Mouse (Mus musculus) CD8-positive naive resting alpha-beta T cell, adult 2 months (primary cell): ENCODE measurements around the gene Tyw1.
"Not testable (repeated sequence)": the region's sequence is repeated elsewhere in the genome, so short reads cannot be mapped to it uniquely, and the experiment has no call there.

Experiments
- DNase-seq, 2 experiments: peaks; one replicate each; pipeline ENCODE4 v3.0.0; 2022; ENCODE audit warnings: low read depth in 2 of 2, low spot score in 2 of 2

Tyw1 gene

DNA sequence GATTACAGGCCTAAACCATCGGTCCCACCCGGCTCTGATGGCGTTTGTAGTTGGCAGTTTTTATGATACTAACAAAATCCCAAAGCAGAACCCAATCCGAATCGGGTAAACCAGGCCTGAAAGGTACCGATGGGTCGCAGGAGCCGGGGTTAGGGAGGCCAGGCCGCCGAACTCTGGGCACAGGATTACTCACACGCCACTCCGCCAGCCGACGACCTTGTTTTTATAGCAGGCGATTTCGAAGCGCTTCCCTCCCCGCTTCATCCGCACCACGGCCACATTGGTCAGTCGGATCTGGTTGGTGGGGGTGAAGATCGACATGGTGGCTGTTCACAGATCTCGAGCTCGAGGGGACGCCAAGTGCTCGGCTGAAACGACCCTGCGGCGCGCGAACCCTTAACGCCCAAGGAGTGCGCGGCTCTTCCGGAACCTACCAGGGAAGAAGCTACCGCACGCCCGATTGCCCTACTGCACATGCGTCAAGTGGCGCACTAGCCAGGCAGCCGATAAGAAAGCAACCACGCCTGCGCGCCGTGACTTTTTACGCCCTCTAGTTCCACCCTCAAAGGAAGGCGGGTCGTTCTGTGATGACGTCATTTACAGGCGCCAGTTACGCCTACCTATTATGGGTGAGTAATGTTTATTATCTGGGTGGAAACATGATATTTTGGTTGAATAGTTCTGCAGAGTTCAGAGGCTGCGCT, at the start of gene Tyw1, which contains the start of gene Sbds:
Tyw1 (plus strand) TSS at position 603 of the 704 bp plus-strand sequence.
Sbds (minus strand) TSS at position 514 of the 704 bp plus-strand sequence.
- peak; percentile 95 to 97 for DNase-seq

DNA sequence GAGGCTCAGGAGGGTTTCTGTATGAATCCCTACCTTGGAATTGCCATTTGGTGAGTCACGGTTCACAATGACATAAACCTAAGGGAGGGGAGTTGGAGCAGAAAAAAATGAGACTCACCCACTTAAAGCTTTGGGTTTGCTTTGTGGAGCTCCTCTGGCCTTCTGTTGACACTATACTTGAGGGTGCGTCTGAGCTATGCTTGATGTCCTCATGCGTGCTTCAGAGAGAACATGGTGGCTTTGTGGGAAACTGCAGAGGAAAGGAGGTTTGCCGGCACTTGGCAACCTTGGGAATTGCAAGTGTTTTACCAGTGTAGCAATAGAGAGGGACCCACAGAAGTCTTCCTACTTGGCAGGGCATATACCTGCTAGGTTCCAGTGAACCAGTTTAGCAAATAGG, 48.1 kb upstream of the Tyw1 start:
- no peak for DNase-seq

DNA sequence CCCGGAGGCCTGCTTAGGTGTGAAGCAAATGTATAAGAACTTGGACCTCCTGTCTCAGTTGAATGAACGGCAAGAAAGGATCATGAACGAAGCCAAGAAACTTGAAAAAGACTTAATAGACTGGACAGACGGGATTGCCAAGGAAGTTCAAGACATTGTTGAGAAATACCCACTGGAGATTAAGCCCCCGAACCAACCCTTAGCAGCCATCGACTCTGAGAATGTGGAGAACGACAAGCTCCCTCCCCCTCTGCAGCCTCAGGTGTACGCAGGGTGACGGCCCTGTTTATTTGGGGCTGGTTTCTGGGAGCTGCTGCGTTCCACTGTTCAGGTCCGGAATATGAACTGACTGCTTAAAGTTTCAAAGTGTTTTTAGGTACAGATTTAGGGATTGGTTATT, 42.5 kb upstream of the Tyw1 start:
- DNase-seq, result no peak

DNA sequence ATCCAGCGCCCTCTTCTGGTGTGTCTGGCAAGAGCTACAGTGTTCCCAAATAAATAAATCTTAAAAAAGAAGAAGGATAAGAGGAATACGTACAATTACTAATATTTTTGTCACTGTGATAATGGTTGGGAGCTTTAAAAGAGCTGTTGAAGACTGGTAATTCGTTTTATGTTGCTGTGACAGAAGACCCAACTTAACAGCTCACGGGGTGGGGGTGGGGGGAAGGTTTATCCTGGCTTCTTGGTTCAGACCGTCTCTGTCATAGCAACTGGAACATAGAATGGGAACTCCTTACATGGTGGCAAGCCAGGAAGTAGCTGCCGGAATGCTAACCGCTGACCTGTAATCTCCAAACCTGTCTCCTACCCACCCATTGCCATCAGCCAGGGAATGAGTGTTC, 38.6 kb upstream of the Tyw1 start, which contains the start of gene Tmem248:
Tmem248 (plus strand) TSS at position 301 of the 400 bp plus-strand sequence.
- no peak for DNase-seq

DNA sequence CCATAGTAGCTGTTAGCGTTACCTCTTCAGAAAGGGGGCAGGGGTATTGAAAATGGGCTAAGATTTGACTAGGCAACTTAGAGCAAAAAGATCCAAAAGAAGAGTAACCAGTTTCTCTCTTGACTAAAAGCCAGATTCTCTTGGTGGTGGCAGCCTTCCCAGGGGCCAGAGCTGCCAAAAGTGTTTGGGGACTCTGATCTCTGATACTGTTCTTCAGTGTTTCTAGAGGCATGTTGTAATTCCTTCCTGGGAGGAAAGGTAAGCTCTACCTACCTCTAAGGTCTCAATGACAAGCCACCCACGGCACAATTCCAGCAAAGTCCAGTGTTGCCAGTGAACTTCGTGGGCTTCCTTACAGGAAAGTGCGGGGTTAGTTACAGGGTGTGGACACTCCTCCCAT, 38.0 kb upstream of the Tyw1 start:
- DNase-seq, result no peak

DNA sequence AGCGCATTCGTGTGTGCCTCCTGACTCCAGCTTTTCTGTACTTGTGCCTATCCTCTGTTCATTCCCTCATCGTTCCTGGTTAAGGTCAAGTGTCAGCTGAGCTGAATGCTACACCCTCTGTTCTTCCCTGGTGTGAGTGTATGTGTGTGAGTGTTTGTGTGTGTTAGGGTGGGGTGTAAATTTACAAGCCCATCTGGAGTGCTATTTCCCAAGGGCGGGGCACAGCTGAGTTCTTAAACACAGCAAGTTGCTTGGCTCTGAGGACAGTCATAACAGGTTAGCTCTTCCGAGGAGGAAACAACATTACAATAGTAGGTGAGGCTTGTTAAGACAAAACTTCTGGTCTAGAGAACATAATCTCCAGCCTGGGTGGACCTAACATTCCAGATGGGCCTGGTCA, 37.1 kb upstream of the Tyw1 start:
- DNase-seq, result no peak

DNA sequence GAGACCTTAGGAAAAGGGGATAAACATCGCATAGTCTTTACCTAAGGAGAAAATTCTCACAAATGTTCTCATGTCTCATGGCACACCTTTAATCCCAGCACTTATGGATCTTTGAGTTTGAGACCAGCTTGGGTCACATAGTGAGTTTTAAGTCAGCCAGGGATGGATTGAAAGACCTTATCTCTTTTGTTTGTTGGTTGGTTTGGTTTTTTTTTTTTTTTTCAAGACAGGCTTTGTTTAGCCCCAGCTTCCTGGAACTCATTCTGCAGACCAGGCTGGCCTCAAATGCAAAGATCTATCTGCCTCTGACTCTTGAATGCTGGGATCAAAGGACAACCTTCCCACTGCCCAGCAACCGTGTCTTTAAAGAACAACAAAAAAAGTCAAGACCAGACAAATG, 34.1 kb upstream of the Tyw1 start:
- DNase-seq, result no peak

DNA sequence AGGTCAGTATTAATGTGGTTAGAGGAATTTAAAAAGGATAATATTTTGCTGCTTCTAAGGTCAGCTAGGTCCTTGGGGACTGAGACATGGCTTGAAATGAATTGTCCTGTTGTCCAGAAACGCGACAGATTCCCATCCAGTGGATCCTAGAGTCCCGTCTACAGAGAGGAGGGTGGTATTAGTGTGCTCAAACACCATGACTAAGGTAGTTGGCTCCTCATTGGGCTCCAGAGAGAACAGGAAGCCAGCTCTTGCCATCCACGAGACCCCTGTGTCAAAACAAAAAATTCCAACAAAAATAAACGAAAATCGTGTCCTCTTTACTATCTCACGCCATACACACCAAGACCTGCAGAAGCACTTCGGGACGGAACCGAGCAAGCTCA, 33.7 kb upstream of the Tyw1 start:
- no peak for DNase-seq

DNA sequence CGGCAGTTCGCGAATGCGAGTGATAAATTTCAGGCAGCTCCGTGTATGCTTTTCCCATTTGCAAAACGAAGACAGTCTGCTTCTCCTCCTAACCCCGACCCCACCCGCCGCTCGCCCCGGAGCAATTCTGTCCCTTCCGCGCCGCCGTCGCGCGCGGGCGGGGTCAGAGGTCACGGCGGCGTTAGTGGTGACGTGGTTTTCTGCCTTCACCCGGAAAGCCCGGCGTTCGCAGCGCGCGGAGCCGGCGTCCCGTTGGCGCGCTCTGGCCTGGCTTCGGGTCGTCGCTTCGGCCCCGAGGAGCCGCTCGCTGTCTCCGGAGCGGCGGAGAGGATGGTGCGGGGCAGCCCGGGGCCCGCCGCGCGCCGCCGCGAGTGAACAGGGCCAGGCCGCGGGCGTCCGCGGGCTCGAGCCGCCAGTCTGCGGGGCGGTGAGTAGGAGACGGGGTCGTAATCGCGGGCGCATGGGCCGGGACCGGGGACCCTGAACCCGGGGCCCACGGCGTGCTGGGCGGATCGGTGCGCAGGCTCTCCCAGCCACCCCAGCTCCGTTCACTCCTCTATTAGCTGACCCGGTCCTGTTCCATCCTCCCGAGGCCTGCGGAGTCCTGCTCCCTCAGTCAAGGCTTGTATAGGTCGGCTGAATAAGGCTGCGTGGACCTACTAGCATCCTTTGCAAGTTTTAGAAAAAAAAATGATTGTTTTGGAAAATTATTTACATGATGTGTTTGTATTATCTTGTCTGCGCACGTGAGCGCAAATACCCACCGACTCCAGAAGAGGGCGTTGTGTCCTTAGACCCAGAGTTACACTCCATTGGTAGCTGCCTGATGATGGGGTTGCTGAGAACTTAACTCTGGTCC, 33.0 kb upstream of the Tyw1 start:
- peak; percentile 85 to 93 for DNase-seq

DNA sequence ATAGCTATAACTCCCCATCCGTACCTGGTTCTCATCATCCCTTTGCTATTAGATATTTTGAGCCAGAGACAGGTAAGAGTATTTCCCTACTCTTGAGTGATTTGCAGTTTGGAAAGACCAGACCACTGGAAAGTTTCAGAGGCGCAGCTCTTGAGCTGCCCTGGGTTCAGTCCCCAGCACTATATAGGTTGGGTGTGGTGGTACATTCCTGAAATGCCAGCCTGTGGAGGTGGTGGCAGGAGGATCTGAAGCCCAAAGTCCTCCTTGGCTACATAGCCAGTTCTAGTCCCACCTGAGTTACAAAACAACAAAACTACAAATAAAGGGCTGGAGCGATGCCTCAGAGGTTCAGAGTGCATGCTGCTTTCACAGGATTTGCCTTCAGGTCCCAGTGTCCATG, 28.6 kb upstream of the Tyw1 start:
- no peak for DNase-seq

DNA sequence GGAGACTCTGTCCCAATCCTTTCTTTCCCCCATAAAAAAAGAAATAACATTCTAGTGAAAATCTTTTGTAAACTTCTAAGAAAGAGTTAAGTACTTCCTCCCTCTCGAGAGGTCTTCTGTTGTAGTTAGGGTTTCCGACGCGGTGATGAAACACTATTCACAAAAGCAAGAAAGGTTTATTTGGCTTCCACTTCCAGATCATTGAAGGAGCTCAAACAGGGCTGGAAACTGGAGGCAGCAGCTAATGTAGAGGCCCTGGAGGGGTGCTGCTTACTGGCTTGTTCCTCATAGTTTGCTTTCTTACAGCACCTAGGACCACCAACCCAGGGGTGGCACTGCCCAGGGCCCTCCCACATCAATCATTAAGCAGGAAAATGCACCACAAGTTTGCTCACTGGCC, 27.3 kb upstream of the Tyw1 start:
- DNase-seq, result no peak

DNA sequence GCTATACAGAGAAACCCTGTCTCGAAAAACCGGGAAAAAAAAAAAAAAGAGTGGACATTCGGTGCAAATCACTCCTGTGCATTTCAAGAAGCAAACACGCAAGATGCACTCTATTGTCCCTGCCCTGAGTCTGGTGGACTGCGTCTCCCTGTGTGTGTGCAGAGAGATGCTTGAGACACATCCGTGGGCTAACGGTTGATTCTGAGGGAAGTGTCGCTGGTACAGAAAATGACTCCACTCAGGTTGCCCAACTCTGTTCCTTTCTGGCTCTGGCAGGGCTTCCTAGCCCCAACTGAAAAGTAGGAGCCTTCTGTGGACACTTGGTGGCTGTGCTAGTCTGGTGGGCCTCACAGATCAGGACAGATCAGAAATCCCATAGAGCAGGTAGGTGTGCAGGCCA, 19.1 kb upstream of the Tyw1 start:
- no peak for DNase-seq

DNA sequence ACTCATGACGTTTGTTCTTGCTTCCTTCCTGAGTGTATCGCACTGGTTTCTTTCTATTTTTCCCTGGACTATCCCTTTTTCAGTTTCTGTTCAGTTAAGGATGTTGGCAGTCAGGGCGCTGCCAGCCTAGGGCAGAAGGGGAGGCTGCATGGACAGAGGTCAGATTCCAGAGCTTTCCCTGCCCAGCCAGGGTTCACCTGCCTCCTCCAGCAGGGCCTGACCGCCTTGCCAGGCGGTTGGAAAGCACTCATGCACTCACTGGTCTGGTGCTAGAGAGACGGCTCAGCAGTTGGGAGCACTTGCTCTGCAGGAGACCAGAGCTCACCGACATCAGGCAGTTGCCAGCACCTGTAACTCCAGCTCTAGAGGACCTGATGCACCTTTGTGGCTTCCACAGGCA, 16.2 kb upstream of the Tyw1 start:
- DNase-seq, result no peak

DNA sequence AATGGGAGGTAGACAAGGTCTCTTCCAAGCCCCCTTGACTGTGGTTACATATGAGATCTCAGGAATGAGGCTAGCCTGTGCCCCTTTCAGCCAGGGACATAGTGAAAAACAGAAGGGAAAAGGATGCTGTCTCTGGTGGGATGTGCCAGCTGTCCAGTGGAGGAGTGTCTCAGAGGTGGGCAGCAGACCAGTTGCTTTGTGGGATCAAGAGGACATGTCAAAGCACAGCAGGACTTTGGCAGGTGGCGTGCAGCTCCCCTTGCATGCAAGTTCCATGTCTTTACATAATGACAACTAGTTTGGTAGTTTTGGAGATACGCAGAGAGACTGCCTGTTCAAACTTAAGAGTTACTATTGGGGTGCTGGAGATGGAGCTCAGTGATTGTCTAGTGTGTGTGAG, 15.6 kb upstream of the Tyw1 start:
- DNase-seq, result no peak

DNA sequence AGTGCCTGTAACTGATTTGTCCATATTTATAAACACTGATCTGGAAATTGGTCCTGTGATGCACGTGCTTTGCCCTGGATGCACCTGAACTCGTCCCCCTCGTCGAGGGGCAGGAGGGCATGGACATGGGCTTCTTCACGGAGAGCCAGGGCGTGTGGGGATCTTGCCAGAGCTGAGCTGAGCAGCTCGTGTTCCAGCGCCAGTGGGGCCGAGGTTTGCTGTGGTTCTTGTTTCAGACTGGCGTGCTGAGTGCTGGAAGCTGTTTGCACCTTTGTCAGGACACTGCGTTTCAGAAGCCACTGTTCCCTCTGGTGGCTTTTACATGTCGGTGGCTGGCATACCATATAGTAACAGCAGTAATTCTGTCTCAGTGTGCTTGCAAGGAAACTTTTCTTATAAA, 14.0 kb upstream of the Tyw1 start:
- no peak for DNase-seq

DNA sequence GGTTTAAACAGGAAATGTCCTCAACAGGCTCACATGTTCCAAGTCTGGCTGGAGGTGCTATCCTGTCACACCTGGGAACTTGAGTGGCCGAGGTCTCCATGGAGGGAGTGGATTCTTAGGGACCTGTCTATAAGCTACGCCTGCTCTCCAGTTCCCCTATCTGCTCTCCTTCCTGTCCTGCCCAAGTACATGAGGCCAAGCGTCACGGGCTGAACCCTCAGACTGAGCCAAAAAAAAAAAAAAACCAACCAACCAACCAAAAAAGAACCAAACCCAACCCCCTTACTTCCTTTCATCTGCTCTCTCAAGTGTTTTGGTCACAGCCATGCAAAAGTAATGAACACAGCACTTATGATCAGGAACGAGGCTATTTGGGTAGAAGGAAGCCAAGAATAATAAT, 7.6 kb upstream of the Tyw1 start:
- DNase-seq, result no peak

DNA sequence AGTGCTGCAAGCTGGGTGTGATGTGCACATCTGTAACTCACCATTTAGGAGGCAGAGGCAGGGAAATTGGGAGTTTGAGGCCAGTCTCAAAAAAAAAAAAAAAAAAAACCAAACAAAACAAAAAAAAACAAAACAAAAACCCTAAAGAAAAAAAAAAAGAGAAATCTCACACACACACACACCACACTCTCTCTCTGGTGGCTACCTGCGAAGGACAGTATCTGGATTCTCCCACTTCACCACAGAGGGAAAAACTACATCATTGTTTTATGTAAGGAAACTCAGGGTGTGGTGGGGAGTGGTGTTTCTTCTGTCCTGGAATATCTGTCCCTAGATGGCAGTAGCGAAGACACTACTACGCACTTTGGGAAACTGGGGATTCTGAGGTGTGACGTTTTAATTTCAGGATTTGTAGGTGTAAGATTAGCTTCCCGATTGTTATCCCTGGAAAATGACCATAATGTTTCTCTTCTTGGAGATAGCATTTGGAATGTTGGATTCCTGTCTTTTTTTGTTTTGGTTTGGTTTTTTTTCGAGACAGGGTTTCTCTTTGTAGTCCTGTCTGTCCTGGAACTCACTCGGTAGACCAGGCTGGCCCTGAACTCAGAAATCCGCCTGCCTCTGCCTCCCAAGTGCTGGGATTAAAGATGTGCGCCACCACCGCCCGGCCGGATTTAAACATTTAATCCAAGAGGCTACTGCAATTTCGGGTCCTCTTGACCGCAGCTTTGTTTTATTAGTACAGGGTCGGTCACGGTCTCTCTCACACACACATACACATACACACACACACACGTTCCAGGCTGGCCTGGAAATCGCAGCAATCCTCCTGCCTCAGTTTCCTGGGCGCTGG, 1.0 kb upstream of the Tyw1 start:
- no peak for DNase-seq

DNA sequence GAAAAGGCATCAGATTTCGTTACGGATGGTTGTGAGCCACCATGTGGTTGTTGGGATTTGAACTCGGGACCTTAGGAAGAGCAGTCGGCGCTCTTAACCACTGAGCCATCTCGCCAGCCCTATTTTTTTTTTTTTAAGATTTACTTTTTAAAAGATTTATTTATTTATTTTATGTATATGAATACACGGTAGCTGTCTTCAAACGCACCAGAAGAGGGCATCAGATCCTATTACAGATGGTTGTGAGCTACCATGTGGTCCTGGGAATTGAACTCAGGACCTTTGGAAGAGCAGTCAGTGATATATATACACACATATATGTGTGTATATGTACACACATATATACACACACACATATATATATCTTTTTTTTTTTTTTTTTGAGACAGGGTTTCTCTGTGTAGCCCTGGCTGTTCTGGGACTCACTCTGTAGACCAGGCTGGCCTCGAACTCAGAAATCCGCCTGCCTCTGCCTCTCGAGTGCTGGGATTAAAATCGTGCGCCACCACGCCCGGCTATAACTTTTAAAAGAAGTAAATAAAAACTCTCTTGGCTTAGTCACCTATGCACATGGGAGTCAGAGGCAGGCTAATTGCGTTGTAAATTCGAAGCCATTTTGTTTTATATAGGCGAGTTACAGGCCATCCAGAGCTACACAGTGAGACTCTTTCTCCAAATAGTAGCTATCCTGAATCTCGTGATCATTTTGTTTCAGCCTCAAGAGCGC, 543 bp downstream of the Tyw1 start:
- DNase-seq, result not testable (repeated sequence)

DNA sequence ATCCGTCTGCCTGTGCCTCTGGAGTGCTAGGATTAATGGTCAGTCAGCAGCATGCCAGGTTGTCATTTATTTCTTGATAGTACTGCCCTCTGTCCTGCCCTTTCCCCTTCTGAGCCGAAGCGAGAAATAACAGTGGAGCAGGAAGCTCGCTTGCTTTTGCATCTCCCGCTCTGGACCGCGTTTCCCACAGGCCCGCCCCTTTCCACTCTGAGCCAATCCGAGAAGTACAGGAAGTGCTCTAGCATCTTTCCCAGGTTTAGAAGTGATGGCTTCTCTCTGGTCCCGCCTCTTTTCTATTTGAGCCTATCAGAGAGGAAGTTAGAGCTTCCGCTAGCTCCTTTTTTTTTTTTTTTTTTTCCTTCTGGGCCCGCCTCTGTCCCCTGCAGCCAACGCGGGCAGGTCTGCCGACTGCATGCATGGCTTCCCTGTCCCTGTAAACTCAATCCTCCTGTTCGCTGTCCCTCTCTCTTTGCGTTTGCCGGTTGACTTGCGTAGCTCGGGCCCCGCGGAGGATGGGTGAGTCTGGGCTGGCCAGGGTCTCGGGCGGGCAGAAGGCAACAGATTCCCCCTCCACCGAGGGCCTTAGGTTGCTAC, 1.4 kb downstream of the Tyw1 start:
- peak; percentile 89 to 93 for DNase-seq

DNA sequence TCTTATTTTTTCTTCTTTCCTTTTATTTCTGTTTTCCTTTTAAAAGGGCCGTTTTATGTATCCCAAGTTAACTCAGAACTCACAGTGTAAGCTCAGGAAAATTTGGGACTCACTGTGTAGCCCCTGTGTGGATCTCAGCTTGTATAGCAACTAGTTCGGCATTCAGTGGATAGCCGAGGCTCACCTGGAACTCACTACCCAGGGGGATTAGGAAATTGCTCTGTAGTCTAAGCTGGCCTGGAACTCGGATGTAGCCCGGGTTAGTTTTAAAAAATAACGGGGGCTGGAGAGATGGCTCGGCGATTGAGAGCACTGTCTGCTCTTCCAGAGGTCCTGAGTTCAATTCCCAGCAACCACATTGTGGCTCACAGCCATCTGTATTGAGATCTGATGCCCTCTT, 1.9 kb downstream of the Tyw1 start:
- no peak for DNase-seq

DNA sequence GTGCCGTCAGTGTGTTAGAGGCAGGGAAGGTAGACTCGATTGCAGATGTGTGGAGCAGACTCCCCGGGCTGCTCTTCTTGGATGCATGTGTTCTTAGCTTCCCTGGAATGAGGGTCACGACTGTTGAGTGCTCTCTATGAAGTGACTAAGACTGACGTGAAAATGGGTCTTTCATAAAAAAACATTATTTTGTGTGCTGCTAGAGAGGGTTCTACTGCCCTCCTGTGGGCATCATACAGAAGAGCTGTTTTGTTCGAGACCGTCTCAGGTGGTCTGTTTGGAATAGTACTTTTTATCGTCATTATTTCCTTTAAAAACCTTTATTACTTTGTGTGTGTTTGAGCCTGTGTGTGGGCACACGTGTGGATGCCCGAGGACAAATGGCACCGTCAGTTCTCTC, 8.0 kb downstream of the Tyw1 start:
- no peak for DNase-seq
